Mouse (Mus musculus) heart, adult 2 months (tissue): ENCODE results near the gene Zc3hav1.
A peak's percentile ranks its signal among the peaks of the same experiment; 100 is the strongest.

Source experiments
- CTCF ChIP-seq: fragments of 200-600 bp; IDR thresholded peaks from 2 replicates; pipeline ENCODE4 v1.8.1; 2022; ENCODE audit warnings: antibody characterized with exemption, mild to moderate bottlenecking, moderate library complexity
- EP300 ChIP-seq: fragments of 200-500 bp; IDR thresholded peaks from 2 replicates; pipeline ENCODE4 v1.6.1; 2011; ENCODE audit warnings: low read depth, low read length, control low read depth; ENCODE audit not compliant: insufficient read depth

DNA sequence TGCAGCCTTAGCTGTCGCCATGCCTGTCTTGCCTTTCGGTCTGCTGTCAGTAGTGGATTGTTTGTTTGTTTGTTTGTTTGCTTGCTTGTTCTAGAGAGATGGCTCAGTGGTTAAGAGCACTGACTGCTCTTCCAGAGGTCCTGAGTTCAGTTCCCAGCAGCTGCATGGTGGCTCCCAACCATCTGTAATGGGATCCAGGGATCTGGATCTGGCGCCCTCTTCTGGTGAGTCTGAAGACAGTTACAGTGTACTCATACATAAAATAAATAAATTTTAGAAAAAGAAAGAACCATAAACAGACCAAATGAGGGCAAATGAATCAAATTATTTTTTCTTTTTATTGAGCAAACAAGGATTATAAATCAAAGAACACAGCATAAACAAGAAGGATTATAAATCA, 49.4 kb downstream of the Zc3hav1 start:
- TF ChIP-seq CTCF: peak; percentile 61
- TF ChIP-seq EP300: no peak
